Mouse (Mus musculus) hematopoietic stem cell, adult 5-6 weeks (primary cell): ENCODE data around the gene Gng7. TPM values are rescaled to one million over a fixed set of nuclear protein-coding genes. Genes with fewer than 3 reads are reported as not detected.
"Not testable (repeated sequence)": the region's sequence is repeated elsewhere in the genome, so short reads cannot be mapped to it uniquely, and the experiment has no call there.

ENCODE experiments used
- ATAC-seq, 2 experiments: fragments of 125-278 bp in 1 of 2; replicated peaks in 1 of 2; 2 replicates each; pipeline ENCODE4 v1.8.0; 2016 to 2017; ENCODE audit warnings: inconsistent platforms in 2 of 2, mild to moderate bottlenecking in 2 of 2, moderate number of reproducible peaks in 2 of 2, low read depth in 1 of 2, moderate TSS enrichment in 1 of 2; ENCODE audit not compliant: low FRiP score in 2 of 2, poor library complexity in 2 of 2, severe bottlenecking in 2 of 2, insufficient read depth in 1 of 2, low TSS enrichment in 1 of 2
- total RNA-seq: library from RNA; stranded (forward); fragments of 172-1452, 232-1000 nt; gene quantifications from 2 replicates; pipeline ENCODE4 v1.2.3, GENCODE M21; 2017

Gene Gng7
- total RNA-seq, 1 experiment from 2014 or later, result 0.50 TPM

DNA sequence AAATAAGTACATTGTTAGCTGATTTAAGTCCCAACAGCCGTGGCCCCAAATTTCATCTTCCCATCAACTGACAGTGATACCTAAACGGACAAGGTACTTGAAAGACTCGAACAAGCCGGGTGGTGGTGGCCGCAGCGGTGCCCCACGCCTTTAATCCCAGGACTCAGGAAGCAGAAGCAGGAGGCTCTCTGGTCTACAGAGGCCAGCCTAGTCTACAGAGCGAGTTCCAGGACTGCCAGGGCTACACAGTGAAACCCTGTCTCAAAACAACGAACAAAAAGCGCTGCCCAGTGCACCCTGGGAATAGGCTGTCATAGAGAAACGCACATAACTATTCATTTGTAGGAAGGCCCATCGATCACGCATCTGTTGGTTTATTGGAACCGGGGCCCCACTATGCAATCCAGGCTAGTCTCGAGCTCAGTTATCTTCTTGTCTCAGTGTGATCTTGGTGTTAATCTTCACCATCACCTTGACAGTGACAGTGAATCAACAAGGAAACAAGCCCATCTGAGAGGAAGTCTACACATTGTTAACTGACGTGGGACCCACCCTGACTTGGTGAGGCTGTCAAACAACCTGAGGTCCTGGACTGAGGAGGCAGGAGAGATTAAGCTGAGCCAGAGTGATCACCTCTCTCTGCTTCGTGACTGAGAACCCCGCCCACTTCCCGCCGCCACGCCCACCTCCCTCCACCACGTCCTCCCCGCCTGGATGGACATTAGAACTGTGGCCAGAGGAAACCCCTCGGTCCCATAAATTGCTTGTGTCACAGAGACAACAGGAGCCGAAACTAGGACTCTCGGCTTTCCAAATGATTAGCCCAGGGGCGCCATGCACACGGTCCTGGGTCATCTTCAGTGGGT, 14.3 kb downstream of the Gng7 start:
- no peak for ATAC-seq

DNA sequence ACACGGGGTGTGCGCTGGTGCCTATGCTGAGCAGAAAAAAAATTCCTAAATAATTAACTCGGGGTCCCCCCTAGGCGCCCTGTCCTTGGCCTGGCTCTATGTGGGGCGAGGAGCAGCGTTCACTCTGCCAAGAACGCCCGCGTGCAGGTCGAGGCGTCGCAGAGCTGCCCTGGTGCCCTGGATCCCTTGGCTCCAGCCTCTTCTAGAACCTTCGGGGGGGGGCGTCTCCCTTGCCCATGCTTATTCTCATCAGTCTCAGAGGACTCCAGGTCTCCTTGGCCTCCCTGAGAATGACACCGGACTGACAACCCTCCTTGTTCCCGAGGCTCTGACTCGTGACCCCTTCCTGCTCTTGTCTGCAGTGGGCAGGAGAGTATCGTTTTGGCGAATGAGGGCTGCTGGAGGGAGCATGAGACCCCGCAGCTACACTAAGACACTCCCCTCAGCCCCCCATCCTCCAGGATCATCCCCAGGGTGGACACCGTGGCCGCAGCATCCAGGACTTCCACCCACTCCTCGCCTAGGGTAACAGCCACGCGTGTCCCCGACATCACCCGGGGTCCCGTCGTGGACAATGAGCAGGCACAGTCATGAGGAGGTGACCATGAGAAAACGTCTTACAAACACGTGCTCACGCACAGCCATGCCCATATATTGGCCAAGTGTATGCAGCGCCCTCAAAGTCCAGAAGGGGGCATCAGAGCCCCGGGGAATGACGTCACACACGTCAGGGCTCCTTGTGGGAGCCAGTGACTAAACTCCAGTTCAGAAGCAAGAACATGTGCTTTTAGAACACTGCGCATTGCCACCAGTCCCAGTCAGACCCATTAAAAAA, 15.2 kb downstream of the Gng7 start:
- ATAC-seq, result peak; percentile 79 to 86

DNA sequence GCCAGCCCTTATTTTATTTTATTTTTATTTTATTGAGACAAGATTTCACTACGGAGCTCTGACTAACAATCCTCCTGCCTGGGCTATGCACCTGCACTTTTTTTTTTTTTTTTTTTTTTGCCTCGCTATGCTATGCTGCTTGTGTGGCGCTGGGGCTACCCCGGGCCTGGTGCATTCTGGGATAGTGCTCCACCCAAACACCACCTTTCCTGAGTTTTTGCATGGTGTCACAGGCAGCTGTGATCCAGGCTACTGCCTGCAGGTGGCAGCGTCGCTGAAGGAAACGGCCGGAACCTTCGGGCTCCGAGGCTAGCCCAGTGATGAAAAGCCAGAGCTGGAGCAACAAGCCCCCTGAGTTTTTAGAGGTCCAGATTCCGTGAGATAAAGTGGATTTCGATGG, 16.0 kb downstream of the Gng7 start:
- peak; percentile 34 to 55; a peak in 3 of 4 replicates for ATAC-seq

DNA sequence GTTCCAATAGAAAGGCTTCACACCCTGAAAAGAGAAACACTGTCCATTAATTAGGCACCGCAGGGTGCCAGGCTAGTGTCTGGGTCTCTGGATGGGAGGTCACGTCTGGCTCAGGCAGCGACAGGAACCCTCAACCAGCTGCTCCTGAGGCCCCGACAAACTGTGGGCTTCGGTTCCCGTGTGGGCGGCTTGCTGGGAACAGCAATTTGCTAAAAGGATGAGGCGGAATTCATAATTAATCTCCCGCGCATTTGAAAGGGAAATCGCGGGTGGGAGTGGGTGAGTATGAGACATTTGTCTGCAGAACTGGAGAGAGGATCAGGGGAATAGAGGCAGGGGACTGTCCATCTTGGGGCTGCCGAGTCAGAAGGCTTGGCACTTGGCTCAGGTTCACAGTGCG, 16.7 kb downstream of the Gng7 start:
- no peak for ATAC-seq

DNA sequence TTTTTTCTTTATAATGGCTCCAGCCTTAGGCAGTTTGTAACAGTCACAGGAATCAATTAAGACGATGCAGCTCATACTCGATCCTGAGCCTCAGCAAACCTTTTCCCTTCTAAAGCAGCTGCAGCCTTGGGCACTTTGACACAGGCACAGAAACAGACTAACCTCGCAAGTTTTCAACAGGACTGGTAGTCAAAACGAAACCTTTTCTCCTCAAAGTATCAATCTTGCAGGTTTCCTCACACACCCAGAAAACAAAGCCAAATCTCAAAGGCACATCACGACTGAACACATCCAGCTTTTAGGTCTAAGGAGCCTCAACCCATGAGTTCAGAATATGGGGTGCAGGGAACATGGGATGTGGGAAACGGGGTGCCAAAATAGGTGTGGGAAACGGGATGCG, 17.4 kb downstream of the Gng7 start:
- ATAC-seq, result no peak

DNA sequence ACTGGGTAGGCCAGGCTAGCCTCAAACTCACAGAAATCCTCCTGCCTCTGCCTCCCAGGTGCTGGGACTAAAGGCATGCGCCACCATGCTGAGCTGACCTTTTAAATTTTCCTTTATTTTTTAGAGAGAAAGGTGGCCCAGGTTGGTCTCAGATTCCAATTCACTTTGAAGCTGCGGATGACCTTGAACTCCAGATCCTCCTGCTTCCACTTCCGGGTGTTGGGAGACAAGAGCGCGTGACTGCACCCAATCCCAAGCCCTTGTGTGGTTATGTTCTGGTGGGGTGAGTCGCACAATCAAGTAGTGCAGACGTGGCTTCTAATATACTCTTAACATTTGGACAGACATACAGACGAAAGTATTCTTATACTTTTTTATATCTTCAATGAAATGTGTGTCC, 18.2 kb downstream of the Gng7 start:
- ATAC-seq, result no peak

DNA sequence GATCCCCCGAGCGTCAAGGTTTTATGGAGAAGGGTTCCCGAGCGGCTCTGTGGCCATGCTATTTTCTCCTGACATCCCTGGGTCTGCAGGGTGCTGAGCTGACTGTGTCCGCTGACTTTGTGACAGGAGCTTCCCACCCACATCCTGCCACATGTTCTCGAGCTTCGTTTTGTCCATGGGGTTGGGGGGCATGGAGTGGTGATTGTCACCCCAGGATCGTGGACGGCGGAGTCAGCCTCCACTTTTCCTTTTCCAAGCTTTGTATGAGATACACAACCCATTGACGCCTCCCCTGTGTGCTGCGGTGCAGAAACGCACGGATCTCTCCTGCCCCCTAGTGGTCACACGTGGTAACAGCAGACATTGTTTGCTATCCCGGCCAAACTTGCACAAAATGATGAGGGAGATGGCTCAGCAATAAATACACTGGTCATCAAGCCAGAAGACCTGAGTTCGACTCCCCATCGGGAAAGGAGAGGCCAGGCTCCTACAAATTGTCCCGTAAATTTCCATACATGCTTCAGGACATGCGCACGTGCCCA, 19.6 kb downstream of the Gng7 start:
- ATAC-seq, result peak; percentile 57 to 67; a peak in 3 of 4 replicates

DNA sequence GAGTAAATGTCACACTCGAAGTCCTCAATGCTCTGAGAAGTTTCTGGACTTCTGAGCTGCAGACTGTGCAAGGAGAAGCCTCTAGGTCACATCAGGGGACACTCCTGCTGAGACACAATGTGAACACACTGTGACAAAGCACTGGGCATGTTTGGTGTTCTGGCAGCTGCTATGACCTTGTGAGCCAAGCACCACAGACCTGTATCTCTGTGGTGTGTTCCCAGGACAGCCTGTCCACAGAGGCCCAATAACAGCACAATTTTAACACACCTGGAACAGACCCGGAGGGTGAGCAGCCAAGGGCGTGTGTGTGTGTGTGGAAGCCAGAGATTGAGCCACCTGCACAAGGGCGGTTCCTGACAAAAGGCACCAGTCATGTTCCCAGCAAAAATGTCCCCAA, 20.1 kb downstream of the Gng7 start:
- ATAC-seq, result no peak

DNA sequence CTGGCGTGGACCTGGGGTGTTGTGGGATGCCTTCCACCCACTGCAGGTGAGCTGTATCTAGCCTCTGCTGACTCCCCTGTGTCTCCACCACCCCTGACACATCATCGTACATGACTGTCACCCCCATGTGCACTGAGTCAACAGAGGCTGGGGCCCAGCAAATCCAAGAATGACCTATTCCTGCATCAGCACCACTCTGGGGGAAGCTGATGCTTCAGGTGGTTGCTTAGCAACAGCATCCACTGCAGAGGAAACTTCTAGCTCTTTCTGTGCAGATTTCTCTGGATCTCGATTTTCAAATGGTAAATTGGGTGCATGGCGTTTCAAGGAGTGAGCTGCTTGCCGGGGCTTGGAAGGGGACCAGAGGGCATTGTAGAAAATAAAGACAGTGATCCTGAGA, 21.5 kb downstream of the Gng7 start:
- no peak for ATAC-seq

DNA sequence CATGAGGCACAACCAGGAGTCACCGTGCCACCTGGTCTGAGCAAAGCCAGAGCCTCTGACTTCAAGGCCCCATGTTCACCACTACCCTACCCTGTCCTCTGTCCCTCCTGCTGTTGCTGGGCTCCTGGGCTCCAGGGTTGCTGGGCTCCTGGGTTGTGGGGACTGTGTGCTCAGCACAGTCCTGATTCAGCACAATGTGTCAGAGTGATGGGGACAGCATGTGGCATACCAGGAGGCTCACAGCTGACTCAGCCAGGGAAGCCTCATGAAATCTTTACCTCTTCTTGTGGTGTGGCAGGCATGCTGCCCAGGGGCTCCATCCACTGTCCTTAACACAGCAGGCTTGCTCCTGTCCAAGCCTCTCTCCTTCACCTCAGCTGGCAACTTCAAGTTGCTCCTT, 22.8 kb downstream of the Gng7 start:
- no peak for ATAC-seq

DNA sequence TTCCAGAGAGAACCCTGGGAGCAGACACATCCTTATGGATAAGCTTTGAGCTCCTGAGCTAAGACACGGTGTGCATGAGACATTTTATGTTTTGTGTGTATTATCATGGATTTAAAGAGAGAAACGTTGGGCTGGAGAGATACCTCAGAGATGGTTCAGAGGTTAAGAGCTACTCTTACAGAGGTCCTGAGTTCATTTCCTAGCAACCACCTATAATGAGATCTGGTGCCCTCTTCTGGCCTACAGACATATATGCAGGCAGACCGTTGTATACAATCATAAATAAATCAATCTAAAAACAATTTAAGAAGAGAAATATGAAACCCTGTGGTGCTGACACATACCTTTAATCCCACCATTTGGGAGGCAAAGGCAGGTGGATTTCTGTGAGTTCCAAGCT, 23.7 kb downstream of the Gng7 start:
- no peak for ATAC-seq

DNA sequence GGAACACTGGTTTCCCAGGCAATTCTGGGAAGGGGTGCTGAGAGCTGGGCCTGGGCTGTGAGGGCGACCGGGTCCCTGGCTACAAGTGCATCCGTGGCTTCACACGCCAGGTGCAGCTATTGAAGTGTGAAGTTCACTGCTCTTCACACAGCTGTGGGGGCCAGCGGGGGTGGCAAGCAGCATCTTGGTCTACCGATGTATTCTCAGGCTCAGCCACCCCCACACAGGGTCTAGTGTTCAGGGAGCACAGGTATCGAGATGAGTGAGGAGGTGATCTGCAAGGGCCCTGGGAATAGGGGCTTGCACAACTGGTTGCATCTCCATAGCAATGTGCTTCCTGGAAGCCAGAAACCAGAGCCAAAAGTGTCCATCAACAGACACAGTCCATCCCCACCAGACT, 24.3 kb downstream of the Gng7 start:
- ATAC-seq, result no peak

DNA sequence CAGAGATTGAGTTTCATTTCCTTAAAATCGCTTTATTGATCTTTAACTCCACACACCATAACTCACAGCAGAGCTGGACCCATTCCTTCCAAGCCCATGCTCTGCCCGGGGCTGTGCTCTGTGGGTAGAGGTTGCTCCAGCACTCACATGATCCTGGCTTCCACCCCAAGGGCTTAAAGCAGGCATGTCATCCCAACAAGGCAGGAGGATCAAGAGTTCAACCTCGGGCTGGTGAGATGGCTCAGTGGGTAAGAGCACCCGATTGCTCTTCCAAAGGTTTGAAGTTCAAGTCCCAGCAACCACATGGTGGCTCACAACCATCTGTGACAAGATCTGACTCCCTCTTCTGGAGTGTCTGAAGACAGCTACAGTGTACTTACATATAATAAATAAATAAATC, 24.9 kb downstream of the Gng7 start:
- not testable (repeated sequence) for ATAC-seq

DNA sequence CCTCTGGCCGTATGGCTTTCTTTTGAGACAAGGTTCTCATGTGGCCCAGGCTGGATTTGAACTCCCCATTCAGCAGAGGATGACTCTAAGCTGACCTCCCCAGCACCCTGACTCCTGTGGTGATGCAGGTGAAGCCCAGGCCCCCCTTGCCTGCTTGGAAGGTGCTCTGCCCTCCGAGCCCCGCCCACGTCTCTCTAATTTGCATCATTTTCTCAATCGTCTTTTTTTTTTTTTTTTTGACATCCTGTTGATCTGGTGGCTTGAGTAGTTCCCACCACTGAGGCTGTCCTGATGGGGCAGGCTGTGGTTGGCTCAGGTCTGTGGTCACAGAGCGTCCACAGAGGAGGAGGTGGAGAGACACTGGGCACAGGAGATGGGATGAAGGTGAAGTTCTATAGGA, 25.3 kb downstream of the Gng7 start:
- no peak for ATAC-seq

DNA sequence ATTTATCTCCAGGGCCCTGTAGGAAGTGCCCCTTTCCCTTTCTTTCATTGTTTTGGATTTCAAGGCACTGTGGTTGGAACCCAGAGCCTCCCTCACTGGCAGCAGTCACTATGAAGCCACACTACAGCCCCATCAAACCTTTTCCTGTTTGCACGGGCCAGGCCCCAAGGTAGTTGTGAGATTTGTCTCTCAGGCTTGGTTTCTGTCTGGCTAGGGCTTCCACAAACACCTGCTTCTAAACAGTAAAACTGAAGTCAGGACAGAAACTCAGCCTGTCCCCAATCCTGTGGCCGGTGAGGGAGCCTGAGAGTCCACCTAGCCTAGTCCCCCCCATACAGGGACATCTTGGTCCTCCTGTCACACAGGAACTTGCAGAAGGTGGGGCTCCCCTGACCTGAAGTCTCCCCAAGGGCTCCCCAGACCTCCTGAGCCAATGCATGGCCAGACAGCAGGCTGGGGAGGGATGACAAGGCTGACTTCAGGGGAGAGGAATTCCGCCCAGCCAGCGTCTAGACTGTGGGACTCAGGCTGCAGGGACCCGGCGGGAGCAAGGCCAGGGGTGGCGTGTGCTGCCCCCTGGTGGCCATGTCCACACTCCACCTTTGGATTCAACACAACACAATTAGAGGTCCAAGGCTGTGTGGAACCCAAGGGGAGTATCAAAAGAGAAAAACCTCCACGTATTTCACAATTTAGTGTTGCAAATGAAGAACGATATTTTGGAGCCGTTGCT, 26.9 kb downstream of the Gng7 start:
- ATAC-seq, result peak; percentile 85 to 86

DNA sequence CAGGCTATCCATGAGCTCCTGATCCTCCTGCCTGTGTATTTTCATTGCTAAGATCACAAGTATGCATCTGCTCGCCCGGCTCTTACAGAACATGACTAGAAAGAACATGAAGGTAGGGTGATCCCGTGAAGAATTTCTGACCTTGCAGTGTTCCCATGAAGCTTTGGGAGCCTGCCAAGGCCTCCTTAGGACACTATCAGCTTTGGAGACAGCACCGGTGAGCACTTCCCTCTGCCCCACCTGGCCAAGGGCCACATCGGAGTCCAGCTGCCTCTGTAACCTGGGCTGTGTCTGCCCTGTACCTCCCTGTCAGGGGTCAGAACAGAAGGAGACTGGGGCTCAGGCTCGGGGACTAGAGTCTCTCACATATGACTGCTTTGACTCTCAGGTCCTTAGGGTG, 28.0 kb downstream of the Gng7 start:
- ATAC-seq, result no peak

DNA sequence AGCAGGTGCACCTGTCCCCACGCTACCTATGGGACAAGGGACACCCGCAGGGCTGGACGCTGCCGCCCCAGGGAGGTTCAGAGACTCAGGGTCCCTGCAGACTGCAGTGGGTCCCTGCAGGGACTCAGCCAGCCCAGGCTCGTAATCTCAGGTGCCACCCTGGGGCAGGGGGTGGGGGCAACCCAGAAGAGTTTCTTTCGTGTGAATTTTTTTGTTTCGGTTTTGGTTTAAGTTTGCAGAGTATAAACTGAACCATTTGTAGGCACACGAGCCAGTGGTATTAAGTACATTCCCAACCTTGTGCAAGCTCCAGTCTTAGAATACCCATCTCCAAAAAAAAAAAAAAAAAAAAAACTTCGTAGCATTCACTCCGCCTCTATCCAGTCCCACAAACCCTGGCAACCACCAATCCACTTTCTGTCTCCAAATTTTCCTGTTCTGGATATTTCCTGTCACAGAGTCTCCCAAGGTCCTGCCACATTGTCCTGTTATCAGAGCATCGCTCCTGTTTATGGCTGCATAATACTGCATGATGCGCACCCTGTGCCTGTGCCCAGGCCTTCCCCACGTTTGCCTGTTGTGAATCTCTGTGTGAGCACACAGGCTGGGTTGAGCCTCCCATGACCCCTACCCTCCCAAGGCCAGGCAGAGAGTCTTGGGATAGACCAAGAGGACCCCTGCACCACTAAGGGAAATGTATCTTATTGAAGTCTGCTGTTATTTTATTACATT, 28.6 kb downstream of the Gng7 start:
- 0 out of 4 replicates have a peak, but pooled peaks of 1 of the 2 experiments have one; percentile 34 for ATAC-seq
